Mouse (Mus musculus) gastrocnemius, postnatal 25 days (tissue): ENCODE data around the gene Pitpnm3. TPM values are rescaled to one million over a fixed set of nuclear protein-coding genes. Genes with fewer than 3 reads are reported as not detected.
A peak's percentile ranks its signal among the peaks of the same experiment; 100 is the strongest.

Experiments used
- DNase-seq: peaks from one replicate; pipeline ENCODE4 v3.0.0; 2022
- total RNA-seq, 2 experiments: library from RNA; stranded (reverse); gene quantifications; 1 replicate in 1 of 2; 2 replicates in 1 of 2; pipeline ENCODE4 v1.2.3; 2021

Gene Pitpnm3
- total RNA-seq, 2 experiments from 2014 or later, result 1.8 to 2.6 TPM

DNA sequence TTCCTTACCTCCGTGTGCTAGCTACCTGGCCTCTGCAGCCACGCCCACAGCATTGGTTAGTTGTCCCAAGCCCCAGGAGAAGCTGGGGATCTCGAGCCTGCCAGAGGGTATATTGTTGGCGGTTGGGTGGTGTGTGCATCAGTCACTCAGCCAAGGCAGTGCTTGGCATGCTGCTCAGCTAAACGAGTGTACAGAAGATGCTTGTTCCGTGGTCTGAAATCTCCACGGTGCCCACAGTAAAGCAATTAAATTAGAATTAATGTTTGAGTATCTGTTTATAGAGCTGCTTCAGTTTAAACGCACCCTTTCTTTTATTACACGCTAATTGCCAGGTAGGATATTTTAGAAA lies 118.4 kb downstream of the Pitpnm3 start:
- DNase-seq, result no peak

DNA sequence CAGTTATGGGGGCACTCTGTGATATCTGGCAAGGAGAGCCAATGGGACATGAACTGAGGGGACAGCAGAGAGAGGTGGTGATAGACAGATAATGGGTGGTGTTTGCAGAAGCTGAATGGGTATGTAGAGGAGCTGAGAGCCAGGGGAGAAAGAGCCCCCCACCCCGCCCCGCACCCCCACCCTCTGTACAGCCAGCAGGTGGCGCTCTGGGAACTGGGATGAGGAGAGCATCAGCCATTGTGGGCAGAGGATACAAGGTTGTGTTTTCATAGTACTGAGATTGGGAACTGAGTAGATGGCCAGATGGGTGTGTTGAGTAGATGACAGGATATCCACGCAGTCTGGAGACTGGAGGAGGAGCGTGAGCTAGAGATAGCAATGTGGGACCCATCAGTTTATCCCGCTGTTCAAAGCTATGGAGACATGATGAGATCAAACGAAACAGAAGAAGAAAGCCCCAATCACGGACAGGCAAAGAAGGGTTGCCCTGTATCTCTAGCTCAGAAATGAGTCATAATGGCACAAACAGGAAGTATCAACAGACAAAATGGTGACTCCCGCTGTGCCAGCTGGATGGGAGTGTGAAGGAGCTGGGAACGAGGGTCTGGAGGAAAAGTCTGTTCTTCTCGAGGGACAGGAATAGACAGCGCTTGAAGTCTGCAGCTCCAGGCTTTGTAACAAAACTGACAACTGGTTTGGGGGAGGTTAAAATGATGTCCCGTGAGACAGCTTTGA lies 118.9 kb downstream of the Pitpnm3 start:
- no peak for DNase-seq

DNA sequence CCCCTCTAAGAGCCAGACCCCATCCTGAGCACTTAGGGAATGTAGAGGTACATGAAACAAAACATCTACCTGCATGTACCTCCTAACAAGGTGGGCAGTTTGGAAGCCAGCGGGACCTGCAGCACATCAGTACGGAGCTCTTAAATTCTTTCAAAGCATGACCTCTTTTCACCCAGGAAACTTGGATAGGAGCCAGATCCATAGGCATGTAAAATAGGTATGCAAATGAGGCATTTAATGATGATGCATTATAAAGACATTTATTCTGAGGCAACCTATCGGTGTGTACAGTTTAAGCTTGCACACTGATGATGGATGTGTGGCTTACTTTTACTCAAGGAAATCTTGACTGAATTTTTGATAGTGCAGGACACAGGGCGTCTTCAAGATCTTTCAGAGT lies 120.9 kb downstream of the Pitpnm3 start:
- DNase-seq, result no peak

GRCm38 (mm10) chr11:72011955-72012354 lies 123.6 kb downstream of the Pitpnm3 start:
- DNase-seq, result peak; percentile 33

GRCm38 (mm10) chr11:72010940-72011722 lies 124.4 kb downstream of the Pitpnm3 start:
- no peak for DNase-seq

DNA sequence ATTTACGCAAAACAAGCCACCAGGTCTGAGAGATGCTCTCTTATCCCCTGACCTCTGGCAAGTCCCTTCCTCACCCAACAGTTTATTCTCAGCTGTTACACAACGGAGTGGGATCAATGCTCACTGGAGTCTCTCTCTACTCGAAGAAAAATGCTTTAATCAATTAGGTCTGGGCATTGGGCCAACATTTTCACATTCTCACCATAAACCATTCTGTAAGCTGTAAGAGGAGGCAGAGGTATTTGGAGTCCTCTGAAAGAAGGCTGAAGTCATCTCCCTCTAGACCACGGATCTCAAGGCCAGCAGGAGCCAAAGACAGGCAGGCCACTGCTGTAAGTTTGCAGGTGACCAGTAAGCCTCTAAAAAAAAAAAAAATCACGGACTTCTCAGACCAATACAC lies 125.2 kb downstream of the Pitpnm3 start:
- no peak for DNase-seq

DNA sequence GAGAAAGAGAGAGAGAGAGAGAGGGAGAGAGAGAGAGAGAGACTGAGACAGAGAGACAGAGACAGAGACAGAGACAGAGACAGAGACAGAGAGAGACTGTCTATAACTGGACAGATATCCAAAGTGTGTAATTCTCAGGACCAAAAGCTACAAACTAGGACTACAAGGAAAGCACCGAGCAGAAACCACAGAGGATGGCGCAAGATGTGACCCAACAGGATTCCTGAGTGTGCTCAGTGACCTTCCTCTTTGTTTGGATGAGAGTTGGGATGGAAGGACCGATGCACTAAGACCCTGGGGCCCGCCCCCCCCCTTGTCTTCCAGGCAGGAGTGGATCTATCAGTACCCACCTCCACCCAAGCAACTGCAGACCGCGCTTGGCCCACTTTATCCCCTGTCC lies 130.0 kb downstream of the Pitpnm3 start:
- DNase-seq, result no peak

- no peak for DNase-seq
These were observed 132.4 kb downstream of the Pitpnm3 start for GRCm38 (mm10) chr11:72003171-72003570.

- no peak for DNase-seq
These were observed 133.3 kb downstream of the Pitpnm3 start for GRCm38 (mm10) chr11:72002138-72002853.

- no peak for DNase-seq
These were observed 135.4 kb downstream of the Pitpnm3 start for GRCm38 (mm10) chr11:72000194-72000593.

Other genes with a start within 250 kb of the Pitpnm3 start
- gene Aipl1, start 98.3 kb downstream of the Pitpnm3 start, total RNA-seq, result not detected
- under 1 TPM; 0.64 to 0.70 TPM for gene Pimreg, start 93.7 kb downstream of the Pitpnm3 start, total RNA-seq
- gene Gm43951, start 71.1 kb upstream of the Pitpnm3 start, total RNA-seq, result under 1 TPM; 0.08 to 0.10 TPM
- 1 to 10 TPM; 1.9 to 3.0 TPM for gene 4933427D14Rik, start 71.7 kb upstream of the Pitpnm3 start, total RNA-seq
- gene Txndc17, start 71.8 kb upstream of the Pitpnm3 start, total RNA-seq, result 10 to 100 TPM; 27.9 to 28.1 TPM
- gene Med31, start 79.8 kb upstream of the Pitpnm3 start, total RNA-seq, result 1 to 10 TPM; 5.8 to 7.4 TPM
- under 1 TPM in 1 of 2 experiments, not detected in 1; 0.19 TPM for gene Slc13a5, start 131.4 kb upstream of the Pitpnm3 start, total RNA-seq
- gene Xaf1, start 165.9 kb upstream of the Pitpnm3 start, total RNA-seq, result 1 to 10 TPM; 4.6 TPM
- not detected for gene Fbxo39, start 178.7 kb upstream of the Pitpnm3 start, total RNA-seq
- gene Tekt1, start 226.7 kb upstream of the Pitpnm3 start, total RNA-seq, result under 1 TPM; 0.64 to 0.70 TPM